Mouse (Mus musculus) layer of hippocampus, postnatal 36 days (tissue): ENCODE results near the gene Unc93b1. TPM values are rescaled to one million over a fixed set of nuclear protein-coding genes. Genes with fewer than 3 reads are reported as not detected.

ENCODE experiments used
- DNase-seq, 2 experiments: peaks; one replicate each; pipeline ENCODE4 v3.0.0; 2022
- total RNA-seq, 2 experiments: library from RNA; stranded (reverse); gene quantifications; 2 replicates each; pipeline ENCODE4 v1.2.3; 2021

The Unc93b1 gene
- total RNA-seq = 10 to 100 TPM; 14.2 to 14.5 TPM

GRCm38 (mm10) chr19:3935032-3935895 lies at the start of gene Unc93b1:
Gene Unc93b1, plus strand, starts transcription at chr19:3935186.
- no peak for DNase-seq

GRCm38 (mm10) chr19:3889096-3889495 lies 45.9 kb upstream of the Unc93b1 start:
- DNase-seq = no peak

GRCm38 (mm10) chr19:3890181-3890580 lies 44.8 kb upstream of the Unc93b1 start:
- DNase-seq = no peak

GRCm38 (mm10) chr19:3893545-3894116 lies 41.4 kb upstream of the Unc93b1 start:
- DNase-seq = no peak

- no peak for DNase-seq
Observed at GRCm38 (mm10) chr19:3894294-3894693, 40.7 kb upstream of the Unc93b1 start.

- DNase-seq = no peak
Observed at GRCm38 (mm10) chr19:3895171-3895631, 39.8 kb upstream of the Unc93b1 start.

GRCm38 (mm10) chr19:3896208-3896607 lies 38.8 kb upstream of the Unc93b1 start:
- DNase-seq = no peak

GRCm38 (mm10) chr19:3897557-3897956 lies 37.4 kb upstream of the Unc93b1 start:
- DNase-seq = no peak

- DNase-seq = no peak
Observed at GRCm38 (mm10) chr19:3898952-3899351, 36.0 kb upstream of the Unc93b1 start.

GRCm38 (mm10) chr19:3899618-3900017 lies 35.4 kb upstream of the Unc93b1 start:
- DNase-seq = no peak

- no peak for DNase-seq
Observed at GRCm38 (mm10) chr19:3902966-3903365, 32.0 kb upstream of the Unc93b1 start.

GRCm38 (mm10) chr19:3903648-3904362 lies 31.2 kb upstream of the Unc93b1 start:
- DNase-seq = no peak

GRCm38 (mm10) chr19:3904363-3904675 lies 30.7 kb upstream of the Unc93b1 start:
- DNase-seq = no peak

- DNase-seq = no peak
Observed at GRCm38 (mm10) chr19:3905261-3905969, 29.6 kb upstream of the Unc93b1 start.

- DNase-seq = no peak
Observed at GRCm38 (mm10) chr19:3906326-3906725, 28.7 kb upstream of the Unc93b1 start.

GRCm38 (mm10) chr19:3906795-3907786 lies 27.9 kb upstream of the Unc93b1 start, which contains the start of gene Tcirg1:
Gene Tcirg1, minus strand, starts transcription at chr19:3907133.
- peak; percentile 64 to 73 for DNase-seq

GRCm38 (mm10) chr19:3907876-3908660 lies 26.9 kb upstream of the Unc93b1 start:
- no peak for DNase-seq

- no peak for DNase-seq
Observed at GRCm38 (mm10) chr19:3910206-3910605, 24.8 kb upstream of the Unc93b1 start.

- DNase-seq = peak; percentile 94 to 95
Observed at GRCm38 (mm10) chr19:3912337-3913204, 22.4 kb upstream of the Unc93b1 start, which contains the start of gene Ndufs8. Gene Ndufs8, minus strand, starts transcription at chr19:3912774.
